Mouse (Mus musculus): ENCODE measurements around the gene Gdpgp1. TPM values are rescaled to one million over a fixed set of nuclear protein-coding genes. Genes with fewer than 3 reads are reported as not detected.

Gene Gdpgp1
- total RNA-seq (2021), result 1 to 10 TPM; 3.8 to 4.1 TPM
- long read RNA-seq, experiment 1, full-length matches to known transcripts, result 6 of 7 reads
- long read RNA-seq, experiment 1, partial matches to known transcripts, result 0 of 7 reads
- long read RNA-seq, experiment 1, other reads (novel, unspliced or antisense), result 1 of 7 reads
- long read RNA-seq, experiment 2, full-length matches to known transcripts, result 10 of 10 reads
- long read RNA-seq, experiment 2, partial matches to known transcripts, result 0 of 10 reads
- long read RNA-seq, experiment 2, other reads (novel, unspliced or antisense), result 0 of 10 reads

- DNase-seq (ENCODE audit: low spot score in 2 of 2), result peak; percentile 95 to 98
These were observed at the start of gene Gdpgp1, which contains the start of gene Cib1 for GRCm38 (mm10) chr7:80232489-80233029. Gdpgp1 (plus strand) TSS chr7:80232865. Cib1 (minus strand) TSS chr7:80232813.

- DNase-seq (ENCODE audit: low spot score in 2 of 2), result no peak
These were observed 49.2 kb upstream of the Gdpgp1 start for GRCm38 (mm10) chr7:80183466-80183865.

GRCm38 (mm10) chr7:80183969-80184368 is 48.7 kb upstream of the Gdpgp1 start:
- DNase-seq (ENCODE audit: low spot score in 2 of 2), result no peak

GRCm38 (mm10) chr7:80184551-80184950 is 48.1 kb upstream of the Gdpgp1 start:
- no peak for DNase-seq (ENCODE audit: low spot score in 2 of 2)

DNA sequence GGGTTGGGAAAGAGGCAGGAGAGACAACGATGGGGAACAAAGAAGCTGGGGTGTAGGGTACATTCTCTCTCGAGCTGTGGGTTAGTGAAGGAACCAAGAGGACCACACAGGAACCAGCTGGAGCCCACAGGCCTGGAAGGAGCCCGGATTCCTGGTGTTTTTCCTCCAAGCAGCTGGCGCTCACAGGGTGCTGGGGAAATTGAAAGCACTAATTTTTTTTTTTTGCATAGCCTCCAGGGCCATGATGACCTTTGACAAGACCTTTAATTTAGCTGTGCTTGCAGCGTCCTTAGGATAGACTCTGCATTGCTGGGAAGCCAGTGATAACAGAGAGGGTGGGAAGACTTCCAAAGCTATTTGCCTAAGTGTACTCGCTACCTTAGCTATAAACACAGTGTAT is 47.7 kb upstream of the Gdpgp1 start:
- DNase-seq (ENCODE audit: low spot score in 2 of 2), result no peak

GRCm38 (mm10) chr7:80186021-80186420 is 46.6 kb upstream of the Gdpgp1 start:
- peak; percentile 61 to 75 for DNase-seq (ENCODE audit: low spot score in 2 of 2)

- peak; percentile 91 to 94 for DNase-seq (ENCODE audit: low spot score in 2 of 2)
These were observed 46.0 kb upstream of the Gdpgp1 start, which contains the start of gene Sema4b for GRCm38 (mm10) chr7:80186531-80187296. Sema4b (plus strand) TSS chr7:80186841.

GRCm38 (mm10) chr7:80187501-80187900 is 45.2 kb upstream of the Gdpgp1 start:
- no peak for DNase-seq (ENCODE audit: low spot score in 2 of 2)

- no peak for DNase-seq (ENCODE audit: low spot score in 2 of 2)
These were observed 44.0 kb upstream of the Gdpgp1 start for GRCm38 (mm10) chr7:80188579-80189125.

GRCm38 (mm10) chr7:80189147-80189933 is 43.3 kb upstream of the Gdpgp1 start:
- no peak for DNase-seq (ENCODE audit: low spot score in 2 of 2)

- DNase-seq (ENCODE audit: low spot score in 2 of 2), result no peak
These were observed 41.2 kb upstream of the Gdpgp1 start for GRCm38 (mm10) chr7:80191455-80191854.

DNA sequence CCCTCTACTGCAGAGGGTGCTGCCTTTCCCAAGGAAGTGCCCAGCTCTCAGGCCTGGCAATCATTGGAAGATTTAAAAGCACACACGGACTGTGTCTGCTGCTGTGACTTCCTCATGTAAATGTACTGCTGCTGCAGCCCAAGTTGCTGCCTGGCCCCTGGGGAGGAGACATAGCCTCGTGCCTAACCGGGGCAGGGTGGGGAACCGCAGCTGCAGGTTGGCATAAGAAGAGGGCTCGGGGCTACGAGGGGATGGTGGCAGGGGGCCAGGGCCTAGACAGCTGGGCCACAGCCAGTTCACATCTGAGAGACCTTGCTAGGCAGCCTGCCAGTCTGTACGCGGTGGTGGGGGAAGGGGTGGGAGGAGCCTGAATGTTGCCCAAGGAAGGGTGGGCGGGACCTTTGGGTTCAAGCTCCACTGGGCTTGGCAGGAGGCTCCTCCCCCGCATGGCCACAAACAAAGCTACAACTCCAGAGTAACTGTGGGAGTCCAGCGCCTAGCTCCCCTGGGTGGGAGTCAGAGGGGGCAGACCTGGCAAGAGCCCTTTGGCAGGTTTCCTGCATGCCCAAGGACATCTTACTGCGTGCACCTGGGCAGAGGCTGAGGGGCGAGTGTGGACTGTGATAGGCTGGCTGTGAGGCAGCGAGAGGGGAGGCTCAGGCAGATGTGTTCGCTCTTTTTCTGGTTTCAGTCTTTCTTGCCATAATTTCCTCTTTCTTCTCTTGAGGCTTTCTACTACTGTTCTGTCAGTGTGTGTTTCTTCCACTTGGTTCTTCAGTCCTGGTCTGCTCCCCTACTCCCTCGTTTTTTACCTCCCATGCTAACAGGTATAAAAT is 40.2 kb upstream of the Gdpgp1 start:
- DNase-seq (ENCODE audit: low spot score in 2 of 2), result peak; percentile 73 to 80

- DNase-seq (ENCODE audit: low spot score in 2 of 2), result no peak
These were observed 38.5 kb upstream of the Gdpgp1 start for GRCm38 (mm10) chr7:80193941-80194739.

- DNase-seq (ENCODE audit: low spot score in 2 of 2), result no peak
These were observed 37.5 kb upstream of the Gdpgp1 start for GRCm38 (mm10) chr7:80195146-80195545.

DNA sequence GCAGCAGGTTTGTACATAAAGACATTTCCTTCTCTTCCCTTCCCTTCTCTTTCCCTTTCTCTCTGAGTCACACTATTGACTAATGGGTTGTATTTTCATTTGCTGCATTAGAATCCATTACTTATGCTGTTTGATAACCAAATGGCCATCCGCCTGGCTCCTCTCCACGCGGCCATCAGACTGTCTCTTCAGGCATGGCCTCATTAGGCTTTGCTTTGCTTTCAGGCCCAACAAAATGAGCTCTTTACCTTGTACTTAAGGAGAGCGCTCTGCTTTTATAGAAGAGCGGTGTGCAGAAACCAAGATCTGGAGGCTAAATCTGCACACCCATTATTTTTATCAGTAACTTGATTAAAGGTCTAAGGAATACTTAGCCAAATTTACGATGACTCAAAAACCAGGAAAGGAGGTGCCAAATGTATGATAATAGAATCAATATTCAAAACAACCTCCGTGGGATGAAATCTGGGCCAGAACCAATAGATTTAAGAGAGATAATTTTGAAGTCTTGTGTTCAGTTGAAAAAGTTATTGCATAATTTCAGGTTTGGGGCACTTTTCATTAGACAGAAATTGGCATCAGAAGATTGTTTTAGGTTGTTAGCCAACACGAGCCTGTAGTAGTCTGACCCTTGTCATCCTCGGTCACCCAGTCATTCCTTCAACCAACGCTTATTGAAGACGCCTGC is 36.9 kb upstream of the Gdpgp1 start:
- no peak for DNase-seq (ENCODE audit: low spot score in 2 of 2)

DNA sequence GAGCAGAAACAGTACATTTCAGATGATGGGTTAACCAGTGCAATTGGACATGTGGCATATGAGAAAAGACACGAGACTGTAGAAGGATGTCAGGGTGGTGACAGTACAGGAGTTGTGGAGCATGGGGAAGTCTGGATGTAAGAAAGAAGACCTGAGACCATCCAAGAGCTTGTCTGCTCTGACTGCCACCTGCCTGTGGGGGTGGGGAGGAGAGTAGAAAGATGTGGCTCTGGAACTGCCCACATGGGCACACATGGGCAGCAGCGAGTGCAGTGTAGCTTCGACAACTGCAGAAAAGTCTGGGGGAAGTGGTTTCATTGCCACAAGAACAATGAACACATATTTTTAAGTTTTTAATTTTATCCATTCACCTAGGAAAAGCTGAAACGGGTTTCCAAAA is 35.3 kb upstream of the Gdpgp1 start:
- DNase-seq (ENCODE audit: low spot score in 2 of 2), result no peak

GRCm38 (mm10) chr7:80197941-80198778 is 34.5 kb upstream of the Gdpgp1 start:
- peak; percentile 76 to 77 for DNase-seq (ENCODE audit: low spot score in 2 of 2)

DNA sequence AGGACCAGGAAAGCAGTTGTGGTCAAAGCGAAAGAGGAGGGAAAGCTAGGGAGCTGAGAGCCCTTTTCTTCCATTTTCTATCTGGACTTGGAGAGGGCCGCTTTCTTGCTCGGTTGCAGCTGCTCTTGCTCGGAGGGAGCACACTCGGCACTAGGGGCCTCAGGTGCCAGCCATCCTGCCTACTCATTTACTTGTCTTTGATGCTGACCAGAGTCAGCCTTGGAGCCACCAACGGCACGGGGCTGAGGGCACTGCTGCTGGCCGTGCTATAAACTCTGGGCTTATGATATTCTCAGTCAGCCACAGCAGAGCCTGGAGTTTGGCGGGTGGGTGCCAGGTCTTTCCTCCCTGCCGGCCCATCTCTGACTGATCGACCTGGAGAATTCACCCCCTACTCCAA is 33.8 kb upstream of the Gdpgp1 start:
- peak in 1 of 2 experiments; percentile 30 for DNase-seq (ENCODE audit: low spot score in 2 of 2)

All from adrenal gland, adult 18-20 months (tissue).